Mouse (Mus musculus) gastrocnemius, postnatal 36 days (tissue): Measurements from ENCODE around the gene Skor1. TPM values are rescaled to one million over a fixed set of nuclear protein-coding genes. Genes with fewer than 3 reads are reported as not detected.

ENCODE experiments used
- DNase-seq, 2 experiments: peaks; one replicate each; pipeline ENCODE4 v3.0.0; 2022
- intact Hi-C: fragments of 180-260 bp; cut with DNase I; formaldehyde crosslinking; loops from one replicate; pipeline ENCODE4 v1.15.1; 2025
- total RNA-seq, 2 experiments: library from RNA; stranded (reverse); gene quantifications; 2 replicates each; pipeline ENCODE4 v1.2.3; 2021

The Skor1 gene
- total RNA-seq, 2 experiments from 2014 or later: 0.08 to 0.10 TPM

- intact Hi-C loops: no loop called here
These were observed 1.5 kb upstream of the Skor1 start for GRCm38 (mm10) chr9:63150086-63150800.

GRCm38 (mm10) chr9:63149372-63149766 is 608 bp upstream of the Skor1 start:
- intact Hi-C loops: no loop called here
- DNase-seq: no peak

More at GRCm38 (mm10) chr9:63150086-63150800, 1.5 kb upstream of the Skor1 start:
- no peak for DNase-seq

- intact Hi-C loops: no loop called here
- DNase-seq: no peak
These were observed 863 bp downstream of the Skor1 start for GRCm38 (mm10) chr9:63147786-63148409.

GRCm38 (mm10) chr9:63147296-63147695 is 1.5 kb downstream of the Skor1 start:
- intact Hi-C loops: no loop called here
- DNase-seq: no peak

GRCm38 (mm10) chr9:63146856-63147274 is 1.9 kb downstream of the Skor1 start:
- intact Hi-C loops: no loop called here

GRCm38 (mm10) chr9:63146126-63146855 is 2.5 kb downstream of the Skor1 start:
- DNase-seq: no peak
- intact Hi-C loops: no loop called here

More at GRCm38 (mm10) chr9:63146856-63147274, 1.9 kb downstream of the Skor1 start:
- no peak for DNase-seq

- no peak for DNase-seq
- intact Hi-C loops: no loop called here
These were observed 3.3 kb downstream of the Skor1 start for GRCm38 (mm10) chr9:63145249-63146125.

- intact Hi-C loops: no loop called here
- no peak for DNase-seq
These were observed 4.1 kb downstream of the Skor1 start for GRCm38 (mm10) chr9:63144502-63145248.

- intact Hi-C loops: no loop called here
These were observed 4.9 kb downstream of the Skor1 start for GRCm38 (mm10) chr9:63143641-63144501.

GRCm38 (mm10) chr9:63143227-63143626 is 5.5 kb downstream of the Skor1 start:
- intact Hi-C loops: no loop called here

More at GRCm38 (mm10) chr9:63143641-63144501, 4.9 kb downstream of the Skor1 start:
- no peak for DNase-seq

GRCm38 (mm10) chr9:63142335-63143036 is 6.3 kb downstream of the Skor1 start:
- DNase-seq: no peak
- intact Hi-C loops: no loop called here

More at GRCm38 (mm10) chr9:63143227-63143626, 5.5 kb downstream of the Skor1 start:
- no peak for DNase-seq

GRCm38 (mm10) chr9:63141641-63142334 is 7.0 kb downstream of the Skor1 start:
- intact Hi-C loops: no loop called here
- no peak for DNase-seq

- intact Hi-C loops: no loop called here
- DNase-seq: no peak
These were observed 8.6 kb downstream of the Skor1 start for GRCm38 (mm10) chr9:63140211-63140610.

- intact Hi-C loops: loop anchor here (5.0 kb wide), 1 partner anchor 703 kb away; no protein-coding TSS in a partner anchor
- no peak for DNase-seq
These were observed 9.1 kb downstream of the Skor1 start for GRCm38 (mm10) chr9:63139661-63140060.

- intact Hi-C loops: loop anchor here (5.0 kb wide), 1 partner anchor 704 kb away; no protein-coding TSS in a partner anchor
These were observed 10.2 kb downstream of the Skor1 start for GRCm38 (mm10) chr9:63138481-63138967.

GRCm38 (mm10) chr9:63137615-63137915 is 11.2 kb downstream of the Skor1 start:
- DNase-seq: no peak
- intact Hi-C loops: loop anchor here (5.0 kb wide), 1 partner anchor 705 kb away; no protein-coding TSS in a partner anchor

More at GRCm38 (mm10) chr9:63138481-63138967, 10.2 kb downstream of the Skor1 start:
- DNase-seq: no peak
